Mouse (Mus musculus) C2C12 (cell line): Measurements from ENCODE around the gene Pcbp3. TPM values are rescaled to one million over a fixed set of nuclear protein-coding genes. Genes with fewer than 3 reads are reported as not detected.
"Not testable (repeated sequence)": the region's sequence is repeated elsewhere in the genome, so short reads cannot be mapped to it uniquely, and the experiment has no call there.

Experiments used
- H3K27me3 ChIP-seq: one replicate; pipeline ENCODE4 v1.6.1; 2011; ENCODE audit not compliant: control insufficient read depth, insufficient read depth, insufficient read length
- H3K36me3 ChIP-seq: one replicate; pipeline ENCODE4 v1.6.1; 2011; ENCODE audit not compliant: control insufficient read depth, insufficient read depth
- H3K4me3 ChIP-seq: one replicate; pipeline ENCODE4 v1.5.1; 2011; ENCODE audit warnings: mild to moderate bottlenecking, control low read depth; ENCODE audit not compliant: poor library complexity, insufficient read depth, severe bottlenecking
- H3K79me2 ChIP-seq: one replicate; pipeline ENCODE4 v1.6.1; 2011; ENCODE audit not compliant: control insufficient read depth, insufficient read depth
- H3K79me3 ChIP-seq: one replicate; pipeline ENCODE4 v1.6.1; 2011; ENCODE audit warnings: low read depth, control low read depth
- H3ac ChIP-seq: one replicate; pipeline ENCODE3; 2011; ENCODE audit warnings: low read depth; ENCODE audit not compliant: control insufficient read depth, insufficient read length
- CEBPB ChIP-seq: IDR thresholded peaks from one replicate; pipeline ENCODE4 v1.6.1; 2011; ENCODE audit warnings: low read depth, mild to moderate bottlenecking, control low read depth, moderate library complexity
- CTCF ChIP-seq: IDR thresholded peaks from one replicate; pipeline ENCODE4 v1.5.1; 2011; ENCODE audit not compliant: control insufficient read depth, insufficient read depth, insufficient read length
- FOSL1 ChIP-seq: IDR thresholded peaks from one replicate; pipeline ENCODE4 v1.8.0; 2011; ENCODE audit warnings: mild to moderate bottlenecking, low read length; ENCODE audit not compliant: poor library complexity, insufficient read depth, severe bottlenecking
- MAX ChIP-seq: IDR thresholded peaks from one replicate; pipeline ENCODE4 v1.6.1; 2011; ENCODE audit warnings: mild to moderate bottlenecking, control low read depth
- MYOD1 ChIP-seq: IDR thresholded peaks from one replicate; pipeline ENCODE4 v1.6.1; 2011; ENCODE audit warnings: low read depth; ENCODE audit not compliant: control insufficient read depth, insufficient read length
- MYOG ChIP-seq: IDR thresholded peaks from one replicate; pipeline ENCODE4 v1.6.1; 2011; ENCODE audit not compliant: control insufficient read depth, insufficient read length; ENCODE audit errors: extremely low read depth
- USF1 ChIP-seq: IDR thresholded peaks from one replicate; pipeline ENCODE4 v1.6.1; 2011; ENCODE audit warnings: low read depth, mild to moderate bottlenecking, control low read depth, moderate library complexity
- polyA plus RNA-seq: library from polyadenylated mRNA; unstranded; fragments of >200 nt; fragmentation: generic; extraction: Trizol; gene quantifications from one replicate; pipeline ENCODE4 v1.2.1, GENCODE M21; 2012; ENCODE audit warnings: missing spikeins

Gene Pcbp3
- polyA plus RNA-seq, 1 experiment, result 9.8 TPM

DNA sequence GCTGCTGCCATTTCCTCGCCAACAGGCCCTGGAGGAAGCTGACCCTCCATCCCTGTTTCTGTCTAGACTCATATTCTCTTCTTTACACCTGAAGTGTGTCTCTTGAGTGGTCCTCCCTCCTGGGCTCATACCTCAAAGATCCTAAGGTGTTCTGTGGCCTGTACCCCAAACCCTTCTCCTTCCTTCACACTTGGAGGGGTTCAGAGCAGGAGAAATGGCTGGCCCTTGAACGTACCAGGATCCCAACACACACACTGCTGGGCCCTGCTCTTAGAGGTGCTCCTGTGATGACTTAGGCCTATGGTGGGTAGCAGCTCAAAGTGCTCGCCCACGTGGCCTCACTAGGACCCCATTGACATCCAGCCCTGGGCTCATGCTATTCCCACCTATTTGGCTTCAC is 196.8 kb downstream of the Pcbp3 start:
- H3K79me2 ChIP-seq, result no peaks in the 10 kb centered on the region
- H3K27me3 ChIP-seq, result no peaks in the 10 kb centered on the region
- H3ac ChIP-seq, result no peak overlapping the region
- H3K79me3 ChIP-seq, result no peaks in the 10 kb centered on the region
- TF ChIP-seq CTCF (no peak), FOSL1 (no peak), MYOG (no peak), MAX (no peak), USF1 (no peak), MYOD1 (no peak), CEBPB (no peak)
- H3K4me3 ChIP-seq, result no peak overlapping the region
- no peaks in the 10 kb centered on the region for H3K36me3 ChIP-seq

DNA sequence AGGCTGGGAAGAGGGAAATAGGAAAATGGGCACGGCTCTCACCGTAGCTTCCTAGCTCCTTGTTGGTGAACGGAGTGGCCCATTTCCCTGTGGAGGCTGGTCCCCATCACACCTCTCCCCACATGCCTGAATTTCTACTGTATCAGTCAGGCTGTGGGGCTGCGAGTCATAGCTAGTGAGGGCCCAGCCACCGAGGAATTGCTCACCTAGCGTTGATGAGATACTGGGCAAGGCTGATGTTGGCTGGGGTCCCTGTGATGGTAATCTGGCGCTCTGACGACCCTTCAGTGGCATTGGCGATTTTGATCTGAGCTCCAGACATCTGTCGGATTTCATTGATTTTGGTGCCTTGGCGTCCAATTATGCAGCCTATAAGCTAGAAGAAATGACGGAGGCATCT is 198.7 kb downstream of the Pcbp3 start:
- Histone ChIP-seq H3ac (no peak overlapping the region), H3K79me3 (no peaks in the 10 kb centered on the region), H3K4me3 (no peak overlapping the region), H3K27me3 (no peaks in the 10 kb centered on the region), H3K79me2 (no peaks in the 10 kb centered on the region), H3K36me3 (no peaks in the 10 kb centered on the region)
- TF ChIP-seq MYOG (no peak), USF1 (no peak), MYOD1 (no peak), CEBPB (no peak), MAX (no peak), FOSL1 (no peak), CTCF (no peak)

DNA sequence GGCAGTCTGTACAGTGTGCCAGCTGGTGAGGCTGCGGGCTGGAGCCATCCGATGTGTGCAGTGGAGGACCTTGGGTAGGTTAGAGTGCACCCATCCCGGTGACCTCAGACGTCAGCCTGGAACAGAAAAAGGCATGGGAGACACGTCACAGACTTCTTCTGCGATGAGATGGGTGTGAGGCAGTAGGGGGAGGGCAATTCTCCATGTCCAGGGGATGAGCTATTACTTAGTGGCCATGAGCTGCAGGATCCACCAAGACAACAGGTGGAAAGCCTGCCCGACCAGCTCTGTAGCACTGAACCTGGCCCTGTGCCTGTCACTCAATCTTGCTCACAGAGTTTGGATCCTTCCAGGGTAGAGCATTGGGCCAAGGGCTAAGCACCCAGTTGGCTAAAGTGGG is 199.3 kb downstream of the Pcbp3 start:
- H3K4me3 ChIP-seq, result no peak overlapping the region
- H3K27me3 ChIP-seq, result no peaks in the 10 kb centered on the region
- no peak overlapping the region for H3ac ChIP-seq
- no peak for TF ChIP-seq MYOG
- TF ChIP-seq USF1, result no peak
- no peak for TF ChIP-seq MYOD1
- no peak for TF ChIP-seq CTCF
- no peak for TF ChIP-seq MAX
- no peak for TF ChIP-seq CEBPB
- TF ChIP-seq FOSL1, result no peak
- no peaks in the 10 kb centered on the region for H3K79me3 ChIP-seq
- no peaks in the 10 kb centered on the region for H3K79me2 ChIP-seq
- H3K36me3 ChIP-seq, result no peaks in the 10 kb centered on the region

DNA sequence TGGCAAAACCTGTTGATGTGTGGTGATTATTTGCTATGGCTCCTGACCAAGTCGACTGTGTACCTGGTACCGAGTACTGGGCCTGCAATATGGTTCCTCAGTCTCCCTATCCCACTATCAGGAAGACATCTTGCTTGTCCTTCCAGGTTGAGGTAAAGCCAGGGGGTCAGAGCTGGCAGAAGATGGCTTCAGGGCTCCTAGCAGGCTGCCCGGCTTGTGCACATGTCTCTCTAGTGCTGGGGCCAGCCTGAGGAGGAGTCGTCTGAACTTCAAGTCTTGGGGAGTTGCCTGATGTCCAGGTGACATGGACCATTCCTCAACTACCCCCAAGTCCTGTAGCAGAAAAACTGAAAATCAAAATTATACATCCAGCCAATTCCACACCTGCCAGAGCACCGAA is 201.8 kb downstream of the Pcbp3 start:
- H3ac ChIP-seq, result no peak overlapping the region
- H3K79me2 ChIP-seq, result no peaks in the 10 kb centered on the region
- H3K4me3 ChIP-seq, result no peak overlapping the region
- no peaks in the 10 kb centered on the region for H3K36me3 ChIP-seq
- no peaks in the 10 kb centered on the region for H3K79me3 ChIP-seq
- no peaks in the 10 kb centered on the region for H3K27me3 ChIP-seq
- TF ChIP-seq MAX (no peak), CTCF (no peak), USF1 (no peak), FOSL1 (no peak), MYOG (no peak), CEBPB (no peak), MYOD1 (no peak)

DNA sequence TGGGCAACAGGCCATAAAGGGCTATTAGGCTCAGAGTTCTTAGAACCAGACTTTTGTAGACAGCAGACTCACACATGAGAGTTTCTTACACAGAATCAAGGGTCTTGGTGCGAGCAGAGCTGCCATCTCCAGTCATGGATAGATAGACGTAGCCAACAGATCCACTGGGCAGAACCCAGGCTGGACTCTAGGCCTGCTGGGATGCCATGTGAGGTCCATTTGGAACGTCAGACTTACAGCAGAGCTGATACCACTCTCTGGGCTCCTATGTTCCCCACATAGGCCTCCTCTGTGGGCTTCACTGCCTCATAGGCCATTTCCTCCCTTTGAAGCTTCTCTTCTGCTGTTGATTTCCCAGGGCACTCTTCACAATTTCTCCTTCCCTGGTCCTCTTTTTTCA is 208.0 kb downstream of the Pcbp3 start:
- Histone ChIP-seq H3ac (no peak overlapping the region), H3K79me2 (no peaks in the 10 kb centered on the region), H3K4me3 (no peak overlapping the region), H3K36me3 (no peaks in the 10 kb centered on the region), H3K79me3 (no peaks in the 10 kb centered on the region), H3K27me3 (no peaks in the 10 kb centered on the region)
- no peak for TF ChIP-seq CTCF
- TF ChIP-seq FOSL1, result no peak
- TF ChIP-seq MYOD1, result no peak
- no peak for TF ChIP-seq USF1
- TF ChIP-seq CEBPB, result no peak
- no peak for TF ChIP-seq MAX
- TF ChIP-seq MYOG, result no peak

DNA sequence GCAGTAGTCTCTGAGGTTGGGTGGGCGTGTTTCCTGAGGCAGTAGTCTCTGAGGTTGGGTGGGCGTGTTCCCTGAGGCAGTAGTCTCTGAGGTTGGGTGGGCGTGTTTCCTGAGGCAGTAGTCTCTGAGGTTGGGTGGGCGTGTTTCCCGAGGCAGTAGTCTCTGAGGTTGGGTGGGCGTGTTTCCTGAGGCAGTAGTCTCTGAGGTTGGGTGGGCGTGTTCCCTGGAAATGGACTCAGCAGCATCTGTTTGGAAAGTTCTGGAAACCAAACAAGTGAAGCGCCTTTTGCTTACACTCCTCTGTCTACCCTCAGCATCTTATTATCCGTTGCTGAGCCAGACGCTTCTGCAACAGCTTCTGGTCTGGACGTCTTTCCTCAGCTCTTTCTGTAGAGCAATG is 217.4 kb downstream of the Pcbp3 start:
- H3ac ChIP-seq, H3K36me3 ChIP-seq, H3K4me3 ChIP-seq, H3K79me3 ChIP-seq, H3K27me3 ChIP-seq, H3K79me2 ChIP-seq: not testable (repeated sequence)
